Mouse (Mus musculus): ENCODE measurements around the gene Lrch2. TPM values are rescaled to one million over a fixed set of nuclear protein-coding genes. Genes with fewer than 3 reads are reported as not detected.
"Not testable (repeated sequence)": the region's sequence is repeated elsewhere in the genome, so short reads cannot be mapped to it uniquely, and the experiment has no call there.

Gene Lrch2
- 12.2 and 15.9 TPM in 2 replicates for polyA plus RNA-seq (2012; rRNA removed)

GRCm38 (mm10) chrX:147553421-147554201 lies at the start of gene Lrch2:
Lrch2 (minus strand) TSS chrX:147554081.
- WGBS: 4% methylated on average over 31 of the region's 50 CpGs
- peak; percentile 28; the same call in 1 of the 2 replicates for TF ChIP-seq POLR2A (IDR thresholded peaks at IDR 0.05; ENCODE audit: borderline replicate concordance, insufficient read depth, low read length)
- TF ChIP-seq CTCF (IDR thresholded peaks at IDR 0.05; ENCODE audit: borderline replicate concordance, insufficient read depth, low read depth, low read length): no peak
- Histone ChIP-seq H3K4me3 (replicated peaks; ENCODE audit: insufficient read depth, low read depth, low read length) (peak within 1 kb of the TSS; percentile 82), H3K4me1 (ENCODE audit: control insufficient read depth, insufficient read depth, low read length) (peaks cover 4% of the 10 kb centered on the region; the same call in 1 of the 2 replicates), H3K27ac (ENCODE audit: insufficient read depth, low read length) (peak within 1 kb of the TSS; percentile 74; the same call in 1 of the 2 replicates), H3K27me3 (ENCODE audit: control insufficient read depth, insufficient read depth, low read length) (no peaks in the 10 kb centered on the region)
- DNase-seq: peak; percentile 56 to 70

- 73% methylated on average over 11 of the region's 11 CpGs for WGBS
- no peak for TF ChIP-seq CTCF (IDR thresholded peaks at IDR 0.05; ENCODE audit: borderline replicate concordance, insufficient read depth, low read depth, low read length)
- TF ChIP-seq POLR2A (IDR thresholded peaks at IDR 0.05; ENCODE audit: borderline replicate concordance, insufficient read depth, low read length): no peak
- no peaks in the 10 kb centered on the region for H3K4me1 ChIP-seq (ENCODE audit: control insufficient read depth, insufficient read depth, low read length)
- DNase-seq: no peak
- no peak overlapping the region for H3K4me3 ChIP-seq (replicated peaks; ENCODE audit: insufficient read depth, low read depth, low read length)
- H3K27ac ChIP-seq (ENCODE audit: insufficient read depth, low read length): no peak overlapping the region
- no peaks in the 10 kb centered on the region for H3K27me3 ChIP-seq (ENCODE audit: control insufficient read depth, insufficient read depth, low read length)
These were observed 12.7 kb downstream of the Lrch2 start for GRCm38 (mm10) chrX:147540934-147541870.

- DNase-seq: no peak
- H3K27me3 ChIP-seq (ENCODE audit: control insufficient read depth, insufficient read depth, low read length): no peaks in the 10 kb centered on the region
- H3K4me1 ChIP-seq (ENCODE audit: control insufficient read depth, insufficient read depth, low read length): no peaks in the 10 kb centered on the region
- TF ChIP-seq CTCF (IDR thresholded peaks at IDR 0.05; ENCODE audit: borderline replicate concordance, insufficient read depth, low read depth, low read length): no peak
- H3K27ac ChIP-seq (ENCODE audit: insufficient read depth, low read length): no peak overlapping the region
- H3K4me3 ChIP-seq (replicated peaks; ENCODE audit: insufficient read depth, low read depth, low read length): no peak overlapping the region
These were observed 15.5 kb downstream of the Lrch2 start for GRCm38 (mm10) chrX:147538377-147538776.

GRCm38 (mm10) chrX:147537117-147537516 lies 16.8 kb downstream of the Lrch2 start:
- H3K4me3 ChIP-seq (replicated peaks; ENCODE audit: insufficient read depth, low read depth, low read length); H3K4me1 ChIP-seq (ENCODE audit: control insufficient read depth, insufficient read depth, low read length); DNase-seq; H3K27me3 ChIP-seq (ENCODE audit: control insufficient read depth, insufficient read depth, low read length); H3K27ac ChIP-seq (ENCODE audit: insufficient read depth, low read length): not testable (repeated sequence)
- 78% methylated on average over 3 of the region's 3 CpGs for WGBS

- TF ChIP-seq POLR2A (IDR thresholded peaks at IDR 0.05; ENCODE audit: borderline replicate concordance, insufficient read depth, low read length): no peak
- no peak for TF ChIP-seq CTCF (IDR thresholded peaks at IDR 0.05; ENCODE audit: borderline replicate concordance, insufficient read depth, low read depth, low read length)
- Histone ChIP-seq H3K27me3 (ENCODE audit: control insufficient read depth, insufficient read depth, low read length) (no peaks in the 10 kb centered on the region), H3K4me3 (replicated peaks; ENCODE audit: insufficient read depth, low read depth, low read length) (no peak overlapping the region), H3K27ac (ENCODE audit: insufficient read depth, low read length) (no peak overlapping the region), H3K4me1 (ENCODE audit: control insufficient read depth, insufficient read depth, low read length) (no peaks in the 10 kb centered on the region)
- no peak for DNase-seq
- WGBS: 64% methylated on average over 2 of the region's 2 CpGs
These were observed 18.3 kb downstream of the Lrch2 start for GRCm38 (mm10) chrX:147535616-147536015.

- Histone ChIP-seq H3K4me1 (ENCODE audit: control insufficient read depth, insufficient read depth, low read length) (no peaks in the 10 kb centered on the region; the same call in 1 of the 2 replicates), H3K4me3 (replicated peaks; ENCODE audit: insufficient read depth, low read depth, low read length) (no peak overlapping the region), H3K27me3 (ENCODE audit: control insufficient read depth, insufficient read depth, low read length) (no peaks in the 10 kb centered on the region), H3K27ac (ENCODE audit: insufficient read depth, low read length) (no peak overlapping the region)
- no peak for DNase-seq
- WGBS: 17% methylated on average over 4 of the region's 4 CpGs
- TF ChIP-seq CTCF (IDR thresholded peaks at IDR 0.05; ENCODE audit: borderline replicate concordance, insufficient read depth, low read depth, low read length) (no peak), POLR2A (IDR thresholded peaks at IDR 0.05; ENCODE audit: borderline replicate concordance, insufficient read depth, low read length) (no peak)
These were observed 22.2 kb downstream of the Lrch2 start for GRCm38 (mm10) chrX:147531675-147532074.

GRCm38 (mm10) chrX:147527646-147528172 lies 26.2 kb downstream of the Lrch2 start:
- Histone ChIP-seq H3K27ac (ENCODE audit: insufficient read depth, low read length) (no peak overlapping the region), H3K4me1 (ENCODE audit: control insufficient read depth, insufficient read depth, low read length) (no peaks in the 10 kb centered on the region; the same call in 1 of the 2 replicates), H3K4me3 (replicated peaks; ENCODE audit: insufficient read depth, low read depth, low read length) (no peak overlapping the region), H3K27me3 (ENCODE audit: control insufficient read depth, insufficient read depth, low read length) (no peaks in the 10 kb centered on the region)
- peak in 1 of 2 experiments; percentile 14 for DNase-seq
- TF ChIP-seq CTCF (IDR thresholded peaks at IDR 0.05; ENCODE audit: borderline replicate concordance, insufficient read depth, low read depth, low read length): no peak
- no peak for TF ChIP-seq POLR2A (IDR thresholded peaks at IDR 0.05; ENCODE audit: borderline replicate concordance, insufficient read depth, low read length)
- WGBS: 21% methylated on average over 7 of the region's 7 CpGs

Data from cerebellum, adult 2 months (tissue).